Mouse (Mus musculus) CH12.LX (cell line): Measurements from ENCODE around the gene Mmab.

Experiments
- CHD2 ChIP-seq: IDR thresholded peaks from 2 replicates; pipeline ENCODE4 v1.6.1; 2011; ENCODE audit warnings: low read length, improper control_type of control experiment
- CTCF ChIP-seq, 2 experiments: IDR thresholded peaks in 1 of 2; conservative IDR thresholded peaks in 1 of 2; 2 replicates each; pipeline ENCODE4 v1.5.1; 2011 to 2012; ENCODE audit warnings: low read depth in 2 of 2, low read length in 2 of 2, improper control_type of control experiment in 1 of 2, inconsistent platforms in 1 of 2, mild to moderate bottlenecking in 1 of 2, moderate library complexity in 1 of 2
- E2F4 ChIP-seq: IDR thresholded peaks from 2 replicates; pipeline ENCODE4 v1.6.1; 2011; ENCODE audit warnings: low read depth, low read length, improper control_type of control experiment; ENCODE audit not compliant: insufficient replicate concordance
- ZNF384 ChIP-seq: IDR thresholded peaks from 2 replicates; pipeline ENCODE4 v1.6.1; 2012; ENCODE audit warnings: low read depth, low read length, improper control_type of control experiment, inconsistent platforms

DNA sequence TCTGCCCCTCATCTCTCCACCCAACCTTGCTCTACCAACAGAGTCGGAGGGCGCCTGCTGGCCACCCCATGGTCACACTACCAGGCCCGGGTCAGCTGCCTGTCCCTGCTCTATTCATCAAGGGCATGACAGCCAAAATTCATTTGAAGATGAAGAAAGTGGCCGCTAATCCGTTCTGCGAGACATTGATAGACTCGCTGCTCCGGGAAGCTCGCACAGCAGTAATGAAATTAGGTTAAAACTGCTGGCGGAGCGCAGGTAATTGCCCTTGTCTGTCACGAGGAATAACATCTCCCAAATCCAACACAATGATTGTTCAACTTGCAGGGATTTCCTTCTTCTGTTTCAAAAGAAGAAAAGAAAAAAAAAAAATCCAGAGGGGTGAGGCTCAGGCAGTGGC, 34.4 kb upstream of the Mmab start:
- TF ChIP-seq ZNF384, result no peak
- TF ChIP-seq E2F4, result no peak
- no peak for TF ChIP-seq CTCF (conservative IDR thresholded peaks at IDR 0.05 in 1 of 2, IDR thresholded peaks at IDR 0.05 in 1 of 2; ENCODE audit: low read depth in 2 of 2, low read length in 2 of 2)
- TF ChIP-seq CHD2, result no peak
